Mouse (Mus musculus): ENCODE measurements around the gene Zfp324.

DNA sequence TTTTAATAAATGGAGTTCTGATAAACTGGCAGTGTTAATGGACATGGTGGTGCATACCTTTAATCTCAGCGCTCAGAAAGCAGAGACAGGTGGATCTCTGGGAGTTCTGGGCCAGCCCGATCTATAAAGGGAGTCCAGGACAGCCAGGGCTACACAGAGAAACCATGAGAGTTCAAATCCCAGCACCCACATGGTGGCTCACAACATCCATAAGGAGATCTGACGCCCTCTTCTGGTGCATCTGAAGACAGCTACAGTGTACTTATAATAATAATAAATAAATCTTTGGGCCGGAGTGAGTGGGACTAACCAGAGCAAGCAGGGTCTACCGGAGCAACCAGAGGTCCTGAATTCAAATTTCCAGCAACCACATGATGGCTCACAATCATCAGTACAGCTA is 37.7 kb downstream of the Zfp324 start:
- TF ChIP-seq POLR2A (IDR thresholded peaks at IDR 0.05; ENCODE audit: borderline replicate concordance, control insufficient read depth, low read depth, low read length) (no peak), CTCF (IDR thresholded peaks at IDR 0.05; ENCODE audit: control insufficient read depth, insufficient read depth, low read length) (no peak)
